Mouse (Mus musculus) kidney, postnatal 36 days (tissue): Measurements from ENCODE around the gene Spc24.

ENCODE experiments used
- DNase-seq, 2 experiments: peaks; one replicate each; pipeline ENCODE4 v3.0.0; 2021 to 2022; ENCODE audit warnings: mixed read lengths in 2 of 2

Spc24 gene

DNA sequence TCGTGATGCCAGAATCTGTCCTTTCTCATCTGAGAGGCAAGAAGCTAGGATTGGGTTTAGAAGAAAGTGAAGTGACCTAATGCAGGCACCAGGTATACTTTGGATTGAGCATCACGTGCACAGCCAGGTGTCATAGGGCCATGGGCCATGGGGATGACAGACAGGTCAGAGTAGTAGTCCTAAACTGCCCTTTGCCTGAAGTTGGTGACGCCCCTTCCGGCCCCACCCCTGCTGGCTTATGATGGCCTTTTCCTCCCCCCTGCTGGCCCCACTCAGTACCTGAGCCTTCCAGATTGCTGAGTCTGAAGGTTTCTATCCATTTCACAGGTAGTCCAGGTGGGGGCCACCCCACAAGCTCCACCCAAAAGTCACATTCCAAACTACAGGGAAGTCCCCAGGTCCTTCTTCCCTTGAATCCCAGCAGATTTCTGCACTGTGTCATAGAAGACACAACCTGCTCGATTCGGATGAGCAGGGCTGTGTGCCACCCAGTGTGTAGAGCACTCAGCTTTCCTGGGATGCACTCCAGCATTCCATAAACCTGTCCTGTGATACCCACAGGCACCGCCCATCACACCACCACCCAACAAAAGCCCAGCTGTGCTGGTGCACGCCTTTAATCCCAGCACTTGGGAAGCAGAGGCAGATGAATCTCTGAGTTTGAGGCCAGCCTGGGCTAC, 53.4 kb downstream of the Spc24 start:
- peak; percentile 55 to 65 for DNase-seq

DNA sequence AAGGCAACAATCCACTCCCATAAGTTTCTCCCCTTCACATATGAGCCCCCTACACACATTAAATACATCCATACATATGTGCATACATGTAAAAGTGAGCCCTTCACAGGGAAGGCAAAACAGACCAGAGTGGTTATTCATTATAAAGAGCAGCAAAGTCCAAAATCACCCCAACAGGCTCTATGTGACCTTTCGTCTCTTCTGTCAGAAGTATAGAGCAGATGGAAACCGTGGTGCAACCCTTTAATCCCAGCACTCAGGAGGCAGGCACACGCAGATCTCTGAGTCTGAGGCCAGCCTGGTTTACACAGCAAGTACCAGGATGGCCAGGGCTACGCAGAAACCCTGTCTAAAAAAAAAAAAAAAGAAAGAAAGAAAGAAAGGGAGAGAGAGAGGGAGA, 54.0 kb downstream of the Spc24 start:
- peak in 1 of 2 experiments; percentile 11 for DNase-seq
